Mouse (Mus musculus) heart, embryonic 15.5 days (tissue): ENCODE results near the gene Carhsp1. TPM values are rescaled to one million over a fixed set of nuclear protein-coding genes. Genes with fewer than 3 reads are reported as not detected.

Experiments used
- ATAC-seq: fragments of 200-750 bp; cut with Nextera tagmentation; replicated peaks from 2 replicates; pipeline ENCODE4 v1.8.0; 2017; ENCODE audit warnings: low read depth, moderate TSS enrichment; ENCODE audit not compliant: insufficient number of reproducible peaks, insufficient read depth, low FRiP score
- H3K27ac ChIP-seq: fragments of 300-500 bp; sonication (generic); 2 replicates; pipeline ENCODE4 v1.5.1; 2015; ENCODE audit warnings: mild to moderate bottlenecking, inconsistent platforms
- H3K27me3 ChIP-seq: fragments of 300-500 bp; sonication (generic); 2 replicates; pipeline ENCODE4 v1.6.1; 2015; ENCODE audit warnings: inconsistent platforms
- H3K36me3 ChIP-seq: fragments of 300-500 bp; sonication (generic); 2 replicates; pipeline ENCODE4 v1.6.1; 2015; ENCODE audit warnings: mild to moderate bottlenecking, inconsistent platforms
- H3K4me1 ChIP-seq: fragments of 300-500 bp; sonication (generic); replicated peaks from 2 replicates; pipeline ENCODE4 v1.6.1; 2015; ENCODE audit warnings: inconsistent platforms
- H3K4me2 ChIP-seq: fragments of 300-500 bp; sonication (generic); 2 replicates; pipeline ENCODE4 v1.6.1; 2015; ENCODE audit warnings: inconsistent platforms, mild to moderate bottlenecking, moderate library complexity
- H3K4me3 ChIP-seq: fragments of 300-500 bp; sonication (generic); 2 replicates; pipeline ENCODE4 v1.5.1; 2015; ENCODE audit warnings: mild to moderate bottlenecking, inconsistent platforms
- H3K9ac ChIP-seq: fragments of 300-500 bp; sonication (generic); 2 replicates; pipeline ENCODE4 v1.6.1; 2015; ENCODE audit warnings: mild to moderate bottlenecking, inconsistent platforms
- H3K9me3 ChIP-seq: fragments of 300-500 bp; sonication (generic); replicated peaks from 2 replicates; pipeline ENCODE4 v1.6.1; 2016; ENCODE audit warnings: inconsistent platforms
- WGBS: fragments of 180-500 bp; shearing (Covaris S2); methylation state at CpG from one replicate; pipeline ENCODE4 v1.1.7; 2015; ENCODE audit warnings: mixed read lengths; 5-methylcytosine and 5-hydroxymethylcytosine counted together
- microRNA-seq: library from miRNA; unstranded; fragments of <30 nt; microRNA quantifications from one replicate; pipeline ENCODE4, GENCODE M21; 2016
- polyA plus RNA-seq: library from polyadenylated mRNA; unstranded; fragments of >200 nt; fragmentation: Nextera tagmentation; extraction: Ambion mirVana; gene quantifications from 2 replicates; pipeline ENCODE4 v1.2.1, GENCODE M21; 2015

The Carhsp1 gene
- polyA plus RNA-seq, 1 experiment from 2014 or later: 71.1 TPM

DNA sequence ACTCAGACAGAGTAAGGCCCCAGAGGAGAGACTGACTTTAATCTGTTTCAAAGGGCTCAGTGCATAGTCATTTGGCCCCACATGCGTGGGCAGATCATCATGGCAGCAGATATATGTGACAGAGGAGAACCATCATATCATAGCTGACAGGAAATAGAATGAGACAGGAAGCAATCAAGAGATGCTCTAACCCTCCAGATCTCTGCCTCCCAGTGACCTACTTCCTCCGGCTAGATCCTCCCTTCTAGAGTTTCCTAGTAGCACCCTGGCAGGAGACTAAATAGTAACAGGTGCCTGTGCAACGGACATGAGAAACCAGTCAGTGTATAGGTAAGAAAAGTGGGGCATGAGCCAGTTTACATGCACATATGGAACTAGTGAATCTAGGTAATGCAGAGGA is 61.6 kb downstream of the Carhsp1 start:
- Histone ChIP-seq H3K27me3 (no peaks in the 10 kb centered on the region), H3K36me3 (0 out of 2 replicates have a peak, but pooled peaks cover 3% of the 10 kb centered on the region), H3K9ac (no peak overlapping the region), H3K4me1 (no peaks in the 10 kb centered on the region), H3K4me2 (no peak overlapping the region), H3K4me3 (no peak overlapping the region), H3K27ac (no peak overlapping the region), H3K9me3 (no peaks in the 10 kb centered on the region)
- 74% methylated on average over 3 of the region's 3 CpGs for WGBS
- no peak for ATAC-seq

Small RNAs within 50 kb of the gene (microRNA-seq; reads per million reads assigned to microRNA genes)
- gene Gm22137: not detected

Other genes starting within 250 kb of the Carhsp1 start
- gene Tmem114, start 247.0 kb downstream of the Carhsp1 start, polyA plus RNA-seq: not detected in 2 replicates
- 37.9 TPM in 2 replicates for gene Mettl22, start 201.4 kb downstream of the Carhsp1 start, polyA plus RNA-seq
- gene Abat, start 158.7 kb downstream of the Carhsp1 start, polyA plus RNA-seq: 25.7 and 33.8 TPM in 2 replicates
- 34.9 and 39.1 TPM in 2 replicates for gene Pmm2, start 34.5 kb downstream of the Carhsp1 start, polyA plus RNA-seq
- 14.9 and 18.4 TPM in 2 replicates for gene Tmem186, start 34.4 kb downstream of the Carhsp1 start, polyA plus RNA-seq
- not detected in 2 replicates for gene Gm5767, start 8.6 kb upstream of the Carhsp1 start, polyA plus RNA-seq
- gene Usp7, start 120.2 kb upstream of the Carhsp1 start, polyA plus RNA-seq: 12.5 and 15.6 TPM in 2 replicates
- 16.3 and 17.9 TPM in 2 replicates for gene 1810013L24Rik, start 157.9 kb upstream of the Carhsp1 start, polyA plus RNA-seq